Mouse (Mus musculus): ENCODE data around the gene Znrf2. TPM values are rescaled to one million over a fixed set of nuclear protein-coding genes. Genes with fewer than 3 reads are reported as not detected.

Gene Znrf2
- polyA plus RNA-seq, 1 experiment from 2014 or later = 16.5 TPM

- WGBS = 79% methylated on average over 2 of the region's 2 CpGs
- Histone ChIP-seq H3K4me3 (ENCODE audit: low read depth, low read length) (no peak overlapping the region), H3K27me3 (replicated peaks; ENCODE audit: control insufficient read depth, insufficient read depth, low read length) (no peaks in the 10 kb centered on the region), H3K4me2 (ENCODE audit: low read length) (no peak overlapping the region), H3K9me3 (replicated peaks; ENCODE audit: control insufficient read depth, low read length) (no peaks in the 10 kb centered on the region), H3K4me1 (ENCODE audit: control insufficient read depth, insufficient read depth, low read length) (no peaks in the 10 kb centered on the region), H3K36me3 (ENCODE audit: control insufficient read depth, insufficient read depth, low read length) (no peaks in the 10 kb centered on the region), H3K27ac (ENCODE audit: low read depth, low read length) (no peak overlapping the region), H3K9ac (ENCODE audit: low read length) (no peak overlapping the region)
- ATAC-seq (no peak), DNase-seq (ENCODE audit: low spot score) (no peak)
Observed at GRCm38 (mm10) chr6:54926899-54927298, 110.2 kb downstream of the Znrf2 start.

- no peaks in the 10 kb centered on the region for H3K36me3 ChIP-seq (ENCODE audit: control insufficient read depth, insufficient read depth, low read length)
- H3K4me3 ChIP-seq (ENCODE audit: low read depth, low read length) = no peak overlapping the region
- WGBS = 91% methylated on average over 6 of the region's 6 CpGs
- no peaks in the 10 kb centered on the region for H3K9me3 ChIP-seq (replicated peaks; ENCODE audit: control insufficient read depth, low read length)
- H3K9ac ChIP-seq (ENCODE audit: low read length) = no peak overlapping the region
- H3K4me1 ChIP-seq (ENCODE audit: control insufficient read depth, insufficient read depth, low read length) = no peaks in the 10 kb centered on the region
- H3K4me2 ChIP-seq (ENCODE audit: low read length) = no peak overlapping the region
- no peak overlapping the region for H3K27ac ChIP-seq (ENCODE audit: low read depth, low read length)
- H3K27me3 ChIP-seq (replicated peaks; ENCODE audit: control insufficient read depth, insufficient read depth, low read length) = no peaks in the 10 kb centered on the region
- ATAC-seq = no peak
- no peak for DNase-seq (ENCODE audit: low spot score)
Observed at GRCm38 (mm10) chr6:54927946-54928345, 111.2 kb downstream of the Znrf2 start.

- ATAC-seq = no peak
- Histone ChIP-seq H3K36me3 (ENCODE audit: control insufficient read depth, insufficient read depth, low read length) (no peaks in the 10 kb centered on the region), H3K4me2 (ENCODE audit: low read length) (no peak overlapping the region), H3K9me3 (replicated peaks; ENCODE audit: control insufficient read depth, low read length) (no peaks in the 10 kb centered on the region), H3K4me3 (ENCODE audit: low read depth, low read length) (no peak overlapping the region), H3K27ac (ENCODE audit: low read depth, low read length) (no peak overlapping the region), H3K9ac (ENCODE audit: low read length) (no peak overlapping the region), H3K4me1 (ENCODE audit: control insufficient read depth, insufficient read depth, low read length) (no peaks in the 10 kb centered on the region), H3K27me3 (replicated peaks; ENCODE audit: control insufficient read depth, insufficient read depth, low read length) (no peaks in the 10 kb centered on the region)
- DNase-seq (ENCODE audit: low spot score) = no peak
- WGBS = 91% methylated on average over 4 of the region's 4 CpGs
Observed at GRCm38 (mm10) chr6:54931641-54932040, 114.9 kb downstream of the Znrf2 start.

GRCm38 (mm10) chr6:54932526-54932925 lies 115.8 kb downstream of the Znrf2 start:
- H3K4me1 ChIP-seq (ENCODE audit: control insufficient read depth, insufficient read depth, low read length) = no peaks in the 10 kb centered on the region
- no peak overlapping the region for H3K4me3 ChIP-seq (ENCODE audit: low read depth, low read length)
- no peak for DNase-seq (ENCODE audit: low spot score)
- no peak overlapping the region for H3K9ac ChIP-seq (ENCODE audit: low read length)
- H3K27me3 ChIP-seq (replicated peaks; ENCODE audit: control insufficient read depth, insufficient read depth, low read length) = no peaks in the 10 kb centered on the region
- no peak overlapping the region for H3K27ac ChIP-seq (ENCODE audit: low read depth, low read length)
- no peak for ATAC-seq
- 95% methylated on average over 12 of the region's 12 CpGs for WGBS
- H3K36me3 ChIP-seq (ENCODE audit: control insufficient read depth, insufficient read depth, low read length) = no peaks in the 10 kb centered on the region
- no peaks in the 10 kb centered on the region for H3K9me3 ChIP-seq (replicated peaks; ENCODE audit: control insufficient read depth, low read length)
- H3K4me2 ChIP-seq (ENCODE audit: low read length) = no peak overlapping the region

GRCm38 (mm10) chr6:54933216-54933615 lies 116.5 kb downstream of the Znrf2 start:
- Histone ChIP-seq H3K9ac (ENCODE audit: low read length) (no peak overlapping the region), H3K27ac (ENCODE audit: low read depth, low read length) (no peak overlapping the region), H3K4me1 (ENCODE audit: control insufficient read depth, insufficient read depth, low read length) (no peaks in the 10 kb centered on the region), H3K4me3 (ENCODE audit: low read depth, low read length) (no peak overlapping the region), H3K27me3 (replicated peaks; ENCODE audit: control insufficient read depth, insufficient read depth, low read length) (no peaks in the 10 kb centered on the region), H3K4me2 (ENCODE audit: low read length) (no peak overlapping the region), H3K36me3 (ENCODE audit: control insufficient read depth, insufficient read depth, low read length) (no peaks in the 10 kb centered on the region), H3K9me3 (replicated peaks; ENCODE audit: control insufficient read depth, low read length) (no peaks in the 10 kb centered on the region)
- ATAC-seq = no peak
- WGBS = 88% methylated on average over 5 of the region's 5 CpGs
- DNase-seq (ENCODE audit: low spot score) = no peak

GRCm38 (mm10) chr6:54933866-54934265 lies 117.2 kb downstream of the Znrf2 start:
- Histone ChIP-seq H3K36me3 (ENCODE audit: control insufficient read depth, insufficient read depth, low read length) (no peaks in the 10 kb centered on the region), H3K27me3 (replicated peaks; ENCODE audit: control insufficient read depth, insufficient read depth, low read length) (no peaks in the 10 kb centered on the region), H3K9me3 (replicated peaks; ENCODE audit: control insufficient read depth, low read length) (no peaks in the 10 kb centered on the region), H3K4me2 (ENCODE audit: low read length) (no peak overlapping the region), H3K27ac (ENCODE audit: low read depth, low read length) (no peak overlapping the region), H3K4me1 (ENCODE audit: control insufficient read depth, insufficient read depth, low read length) (no peaks in the 10 kb centered on the region), H3K9ac (ENCODE audit: low read length) (no peak overlapping the region), H3K4me3 (ENCODE audit: low read depth, low read length) (no peak overlapping the region)
- ATAC-seq (no peak), DNase-seq (ENCODE audit: low spot score) (no peak)
- 79% methylated on average over 3 of the region's 3 CpGs for WGBS

- Histone ChIP-seq H3K27me3 (replicated peaks; ENCODE audit: control insufficient read depth, insufficient read depth, low read length) (no peaks in the 10 kb centered on the region), H3K9me3 (replicated peaks; ENCODE audit: control insufficient read depth, low read length) (no peaks in the 10 kb centered on the region), H3K4me3 (ENCODE audit: low read depth, low read length) (no peak overlapping the region), H3K4me2 (ENCODE audit: low read length) (no peak overlapping the region), H3K36me3 (ENCODE audit: control insufficient read depth, insufficient read depth, low read length) (no peaks in the 10 kb centered on the region), H3K9ac (ENCODE audit: low read length) (no peak overlapping the region), H3K4me1 (ENCODE audit: control insufficient read depth, insufficient read depth, low read length) (no peaks in the 10 kb centered on the region), H3K27ac (ENCODE audit: low read depth, low read length) (no peak overlapping the region)
- ATAC-seq (no peak), DNase-seq (ENCODE audit: low spot score) (no peak)
- WGBS = 92% methylated on average over 8 of the region's 8 CpGs
Observed at GRCm38 (mm10) chr6:54934313-54934712, 117.6 kb downstream of the Znrf2 start.

GRCm38 (mm10) chr6:54934930-54935329 lies 118.2 kb downstream of the Znrf2 start:
- H3K9ac ChIP-seq (ENCODE audit: low read length) = no peak overlapping the region
- no peaks in the 10 kb centered on the region for H3K36me3 ChIP-seq (ENCODE audit: control insufficient read depth, insufficient read depth, low read length)
- 83% methylated on average over 5 of the region's 5 CpGs for WGBS
- no peaks in the 10 kb centered on the region for H3K9me3 ChIP-seq (replicated peaks; ENCODE audit: control insufficient read depth, low read length)
- no peaks in the 10 kb centered on the region for H3K27me3 ChIP-seq (replicated peaks; ENCODE audit: control insufficient read depth, insufficient read depth, low read length)
- ATAC-seq (no peak), DNase-seq (ENCODE audit: low spot score) (no peak)
- H3K27ac ChIP-seq (ENCODE audit: low read depth, low read length) = no peak overlapping the region
- no peak overlapping the region for H3K4me2 ChIP-seq (ENCODE audit: low read length)
- H3K4me3 ChIP-seq (ENCODE audit: low read depth, low read length) = no peak overlapping the region
- H3K4me1 ChIP-seq (ENCODE audit: control insufficient read depth, insufficient read depth, low read length) = no peaks in the 10 kb centered on the region

GRCm38 (mm10) chr6:54936496-54936895 lies 119.8 kb downstream of the Znrf2 start:
- no peak overlapping the region for H3K27ac ChIP-seq (ENCODE audit: low read depth, low read length)
- no peak for ATAC-seq
- H3K4me3 ChIP-seq (ENCODE audit: low read depth, low read length) = no peak overlapping the region
- H3K9me3 ChIP-seq (replicated peaks; ENCODE audit: control insufficient read depth, low read length) = no peaks in the 10 kb centered on the region
- WGBS = 80% methylated on average over 2 of the region's 2 CpGs
- no peak for DNase-seq (ENCODE audit: low spot score)
- H3K27me3 ChIP-seq (replicated peaks; ENCODE audit: control insufficient read depth, insufficient read depth, low read length) = no peaks in the 10 kb centered on the region
- no peaks in the 10 kb centered on the region for H3K4me1 ChIP-seq (ENCODE audit: control insufficient read depth, insufficient read depth, low read length)
- H3K36me3 ChIP-seq (ENCODE audit: control insufficient read depth, insufficient read depth, low read length) = no peaks in the 10 kb centered on the region
- H3K9ac ChIP-seq (ENCODE audit: low read length) = no peak overlapping the region
- no peak overlapping the region for H3K4me2 ChIP-seq (ENCODE audit: low read length)
